Mouse (Mus musculus): ENCODE measurements around the gene Cacna1e.

The Cacna1e gene

GRCm38 (mm10) chr1:154839272-154839671 lies 45.0 kb downstream of the Cacna1e start:
- no peak for DNase-seq (ENCODE audit: low spot score in 2 of 2)

GRCm38 (mm10) chr1:154836473-154836872 lies 47.8 kb downstream of the Cacna1e start:
- DNase-seq (ENCODE audit: low spot score in 2 of 2): no peak

GRCm38 (mm10) chr1:154832168-154832539 lies 52.1 kb downstream of the Cacna1e start:
- no peak for DNase-seq (ENCODE audit: low spot score in 2 of 2)

GRCm38 (mm10) chr1:154831269-154832167 lies 52.8 kb downstream of the Cacna1e start:
- no peak for DNase-seq (ENCODE audit: low spot score in 2 of 2)

- no peak for DNase-seq (ENCODE audit: low spot score in 2 of 2)
Measured at GRCm38 (mm10) chr1:154830051-154830450, 54.2 kb downstream of the Cacna1e start.

GRCm38 (mm10) chr1:154823098-154823497 lies 61.2 kb downstream of the Cacna1e start:
- no peak for DNase-seq (ENCODE audit: low spot score in 2 of 2)

- DNase-seq (ENCODE audit: low spot score in 2 of 2): no peak
Measured at GRCm38 (mm10) chr1:154820422-154820821, 63.9 kb downstream of the Cacna1e start.

GRCm38 (mm10) chr1:154819960-154820359 lies 64.3 kb downstream of the Cacna1e start:
- DNase-seq (ENCODE audit: low spot score in 2 of 2): no peak

GRCm38 (mm10) chr1:154818742-154819141 lies 65.6 kb downstream of the Cacna1e start:
- peak in 1 of 2 experiments; percentile 20 for DNase-seq (ENCODE audit: low spot score in 2 of 2)

- DNase-seq (ENCODE audit: low spot score in 2 of 2): no peak
Measured at GRCm38 (mm10) chr1:154816836-154817235, 67.5 kb downstream of the Cacna1e start.

- no peak for DNase-seq (ENCODE audit: low spot score in 2 of 2)
Measured at GRCm38 (mm10) chr1:154816267-154816666, 68.0 kb downstream of the Cacna1e start.

- no peak for DNase-seq (ENCODE audit: low spot score in 2 of 2)
Measured at GRCm38 (mm10) chr1:154805742-154806141, 78.6 kb downstream of the Cacna1e start.

GRCm38 (mm10) chr1:154805038-154805437 lies 79.3 kb downstream of the Cacna1e start:
- DNase-seq (ENCODE audit: low spot score in 2 of 2): no peak

- no peak for DNase-seq (ENCODE audit: low spot score in 2 of 2)
Measured at GRCm38 (mm10) chr1:154802301-154802904, 81.9 kb downstream of the Cacna1e start.

- no peak for DNase-seq (ENCODE audit: low spot score in 2 of 2)
Measured at GRCm38 (mm10) chr1:154799257-154799656, 85.0 kb downstream of the Cacna1e start.

- DNase-seq (ENCODE audit: low spot score in 2 of 2): no peak
Measured at GRCm38 (mm10) chr1:154798771-154799170, 85.5 kb downstream of the Cacna1e start.

- peak; percentile 30 to 72 for DNase-seq (ENCODE audit: low spot score in 2 of 2)
Measured at GRCm38 (mm10) chr1:154796685-154797084, 87.6 kb downstream of the Cacna1e start.

GRCm38 (mm10) chr1:154794518-154794951 lies 89.8 kb downstream of the Cacna1e start:
- peak in 1 of 2 experiments; percentile 16 for DNase-seq (ENCODE audit: low spot score in 2 of 2)

GRCm38 (mm10) chr1:154791544-154792174 lies 92.6 kb downstream of the Cacna1e start:
- DNase-seq (ENCODE audit: low spot score in 2 of 2): no peak

- DNase-seq (ENCODE audit: low spot score in 2 of 2): no peak
Measured at GRCm38 (mm10) chr1:154788491-154788890, 95.8 kb downstream of the Cacna1e start.

- DNase-seq (ENCODE audit: low spot score in 2 of 2): peak; percentile 50 to 82
Measured at GRCm38 (mm10) chr1:154788069-154788468, 96.2 kb downstream of the Cacna1e start.

GRCm38 (mm10) chr1:154787418-154787817 lies 96.9 kb downstream of the Cacna1e start:
- DNase-seq (ENCODE audit: low spot score in 2 of 2): no peak

Measured in spleen, postnatal 10 days (tissue).